Mouse (Mus musculus): Measurements from ENCODE around the gene Rgs7bp.

- TF ChIP-seq CTCF (IDR thresholded peaks at IDR 0.05; ENCODE audit: insufficient read depth, low read depth, low read length) (no peak), POLR2A (IDR thresholded peaks at IDR 0.05; ENCODE audit: insufficient read depth, low read depth, low read length) (no peak)
Measured at GRCm38 (mm10) chr13:105028276-105028675, 26.5 kb downstream of the Rgs7bp start.
